Mouse (Mus musculus) heart, postnatal 0 days (tissue): ENCODE measurements at regions not wholly inside any gene's neighbourhood (a gene's known extent, or its start where the extent isn't known, plus 50 kb on each side); places are given as distances from the start of the nearest gene placed in this dataset.

ENCODE experiments used
- ATAC-seq: fragments of 200-750 bp; cut with Nextera tagmentation; 2 replicates; pipeline ENCODE4 v1.8.0; 2017; ENCODE audit warnings: low read depth, moderate number of reproducible peaks, moderate library complexity; ENCODE audit not compliant: insufficient read depth
- DNase-seq: peaks from one replicate; pipeline ENCODE4 v3.0.0-alpha.2; 2016; ENCODE audit warnings: low spot score
- H3K27ac ChIP-seq: fragments of 300-500 bp; sonication (generic); 2 replicates; pipeline ENCODE4 v1.5.1; 2014; ENCODE audit warnings: low read depth, mild to moderate bottlenecking
- H3K27me3 ChIP-seq: fragments of 300-500 bp; sonication (generic); 2 replicates; pipeline ENCODE4 v1.6.1; 2014; ENCODE audit warnings: low read length, mixed read lengths; ENCODE audit not compliant: control insufficient read depth, insufficient read depth
- H3K36me3 ChIP-seq: fragments of 300-500 bp; sonication (generic); replicated peaks from 2 replicates; pipeline ENCODE4 v1.6.1; 2014; ENCODE audit warnings: low read length, mixed read lengths; ENCODE audit not compliant: control insufficient read depth, insufficient read depth
- H3K4me1 ChIP-seq: fragments of 300-500 bp; sonication (generic); 2 replicates; pipeline ENCODE4 v1.6.1; 2014; ENCODE audit warnings: antibody characterized with exemption; ENCODE audit not compliant: control insufficient read depth, insufficient read depth
- H3K4me2 ChIP-seq: fragments of 300-500 bp; sonication (generic); 2 replicates; pipeline ENCODE4 v1.6.1; 2014; ENCODE audit warnings: low read depth, mild to moderate bottlenecking, low read length, moderate library complexity
- H3K4me3 ChIP-seq: fragments of 300-500 bp; sonication (generic); 2 replicates; pipeline ENCODE4 v1.5.1; 2014; ENCODE audit warnings: low read depth, low read length
- H3K9ac ChIP-seq: fragments of 300-500 bp; sonication (generic); replicated peaks from 2 replicates; pipeline ENCODE4 v1.6.1; 2014; ENCODE audit warnings: low read depth, low read length, mixed read lengths
- H3K9me3 ChIP-seq: fragments of 300-500 bp; sonication (generic); replicated peaks from 2 replicates; pipeline ENCODE4 v1.6.1; 2016; ENCODE audit warnings: low read length; ENCODE audit not compliant: control insufficient read depth
- CTCF ChIP-seq: IDR thresholded peaks from 2 replicates; pipeline ENCODE4 v1.5.1; 2016; ENCODE audit warnings: antibody characterized with exemption, control low read depth, low read depth
- EP300 ChIP-seq: IDR thresholded peaks from 2 replicates; pipeline ENCODE4 v1.6.1; 2016; ENCODE audit warnings: antibody characterized with exemption, low read depth
- WGBS: fragments of 180-500 bp; shearing (Covaris S2); extraction: QIAGEN DNeasy Blood & Tissue Kit; methylation state at CpG from one replicate; pipeline ENCODE4 v1.1.7; 2014; 5-methylcytosine and 5-hydroxymethylcytosine counted together

DNA sequence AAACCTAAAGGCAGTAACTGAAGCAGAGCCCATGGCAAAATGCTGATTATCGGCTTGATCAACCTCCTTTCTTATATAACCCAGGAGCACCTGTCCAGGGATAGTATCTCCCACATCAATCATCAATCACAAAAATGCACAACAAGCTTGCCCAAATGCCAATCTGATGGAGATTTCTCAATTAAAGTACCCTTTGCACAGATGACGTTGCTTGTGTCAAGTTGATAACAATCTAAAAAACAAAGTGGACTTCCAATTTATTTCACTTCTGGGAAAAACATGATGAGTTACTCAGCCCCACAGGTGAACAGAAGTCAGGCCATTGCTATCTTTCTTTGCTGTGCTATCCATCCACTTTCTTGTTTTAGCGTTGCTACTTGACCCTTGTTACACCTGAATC, 144.5 kb upstream of the Tle4 start:
- H3K4me1 ChIP-seq = no peaks in the 10 kb centered on the region
- no peak overlapping the region for H3K4me2 ChIP-seq
- no peaks in the 10 kb centered on the region for H3K36me3 ChIP-seq
- 90% methylated on average over 3 of the region's 3 CpGs for WGBS
- ATAC-seq = no peak
- no peaks in the 10 kb centered on the region for H3K9me3 ChIP-seq
- TF ChIP-seq CTCF = no peak
- TF ChIP-seq EP300 = no peak
- H3K9ac ChIP-seq = no peak overlapping the region
- no peaks in the 10 kb centered on the region for H3K27me3 ChIP-seq
- no peak overlapping the region for H3K4me3 ChIP-seq
- DNase-seq = no peak
- no peak overlapping the region for H3K27ac ChIP-seq

- Histone ChIP-seq H3K36me3 (no peaks in the 10 kb centered on the region), H3K9me3 (no peaks in the 10 kb centered on the region), H3K27me3 (no peaks in the 10 kb centered on the region), H3K4me3 (no peak overlapping the region), H3K4me1 (no peaks in the 10 kb centered on the region), H3K4me2 (no peak overlapping the region), H3K27ac (no peak overlapping the region), H3K9ac (no peak overlapping the region)
- DNase-seq = no peak
- ATAC-seq = no peak
- WGBS = 92% methylated on average over 1 of the region's 1 CpGs
- TF ChIP-seq CTCF (no peak), EP300 (no peak)
Measured at GRCm38 (mm10) chr19:14740936-14741335, 143.1 kb upstream of the Tle4 start.

- H3K4me1 ChIP-seq = no peaks in the 10 kb centered on the region
- H3K4me3 ChIP-seq = no peak overlapping the region
- no peak overlapping the region for H3K4me2 ChIP-seq
- 89% methylated on average over 1 of the region's 1 CpGs for WGBS
- H3K36me3 ChIP-seq = no peaks in the 10 kb centered on the region
- H3K27me3 ChIP-seq = no peaks in the 10 kb centered on the region
- no peak overlapping the region for H3K27ac ChIP-seq
- no peaks in the 10 kb centered on the region for H3K9me3 ChIP-seq
- ATAC-seq (no peak), DNase-seq (no peak)
- H3K9ac ChIP-seq = no peak overlapping the region
- TF ChIP-seq CTCF = no peak
- no peak for TF ChIP-seq EP300
Measured at GRCm38 (mm10) chr19:14740139-14740538, 142.3 kb upstream of the Tle4 start.

DNA sequence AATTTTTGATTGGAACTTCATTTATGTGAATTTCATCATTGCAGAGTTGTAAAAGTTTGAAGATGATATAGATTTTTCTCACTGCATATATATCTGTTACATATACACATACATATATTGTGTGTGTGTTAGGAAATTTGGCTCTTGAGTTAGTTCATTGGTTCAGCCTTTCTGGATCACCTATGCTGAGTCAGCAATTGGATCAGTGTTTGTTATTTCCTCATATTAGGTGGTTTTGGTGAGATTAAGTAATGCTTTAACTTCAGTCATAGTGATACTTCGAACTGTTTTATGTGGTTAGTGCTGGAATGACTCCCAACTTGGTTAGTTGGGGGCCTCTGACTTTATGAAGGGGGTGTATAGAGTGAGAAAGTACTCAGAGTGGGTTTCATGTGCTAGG, 138.7 kb upstream of the Tle4 start:
- TF ChIP-seq CTCF (no peak), EP300 (no peak)
- WGBS = 81% methylated on average over 1 of the region's 1 CpGs

DNA sequence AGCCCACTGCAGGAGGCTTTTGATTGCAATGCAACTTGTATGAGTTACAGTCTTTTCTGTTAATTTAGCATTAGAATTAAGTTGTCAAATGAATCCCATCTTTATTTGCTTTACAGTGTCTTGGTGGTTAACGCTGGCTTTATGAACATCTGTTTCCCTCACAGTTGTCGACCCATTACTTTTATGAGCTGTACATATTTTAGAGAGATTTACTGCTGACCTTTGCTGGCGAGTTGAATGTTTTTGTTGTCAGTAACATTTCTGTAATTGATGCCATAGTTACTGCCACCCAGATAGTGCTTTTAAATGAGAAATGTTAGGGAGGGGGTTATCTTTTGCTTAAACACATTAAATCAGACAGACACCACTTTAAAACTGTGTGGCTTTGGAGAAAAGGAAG, 127.5 kb upstream of the Tle4 start:
- H3K9me3 ChIP-seq = no peaks in the 10 kb centered on the region
- DNase-seq = no peak
- no peak for ATAC-seq
- H3K36me3 ChIP-seq = no peaks in the 10 kb centered on the region
- 55% methylated on average over 3 of the region's 3 CpGs for WGBS
- H3K4me1 ChIP-seq = no peaks in the 10 kb centered on the region
- H3K9ac ChIP-seq = no peak overlapping the region
- H3K4me3 ChIP-seq = no peak overlapping the region
- no peak overlapping the region for H3K4me2 ChIP-seq
- no peak overlapping the region for H3K27ac ChIP-seq
- TF ChIP-seq EP300 (no peak), CTCF (no peak)
- no peaks in the 10 kb centered on the region for H3K27me3 ChIP-seq

More for the DNA sequence above, 138.7 kb upstream of the Tle4 start:
- Histone ChIP-seq H3K9me3 (no peaks in the 10 kb centered on the region), H3K36me3 (no peaks in the 10 kb centered on the region), H3K9ac (no peak overlapping the region), H3K27ac (no peak overlapping the region), H3K4me3 (no peak overlapping the region), H3K4me2 (no peak overlapping the region), H3K27me3 (no peaks in the 10 kb centered on the region), H3K4me1 (no peaks in the 10 kb centered on the region)
- ATAC-seq = no peak
- DNase-seq = no peak

DNA sequence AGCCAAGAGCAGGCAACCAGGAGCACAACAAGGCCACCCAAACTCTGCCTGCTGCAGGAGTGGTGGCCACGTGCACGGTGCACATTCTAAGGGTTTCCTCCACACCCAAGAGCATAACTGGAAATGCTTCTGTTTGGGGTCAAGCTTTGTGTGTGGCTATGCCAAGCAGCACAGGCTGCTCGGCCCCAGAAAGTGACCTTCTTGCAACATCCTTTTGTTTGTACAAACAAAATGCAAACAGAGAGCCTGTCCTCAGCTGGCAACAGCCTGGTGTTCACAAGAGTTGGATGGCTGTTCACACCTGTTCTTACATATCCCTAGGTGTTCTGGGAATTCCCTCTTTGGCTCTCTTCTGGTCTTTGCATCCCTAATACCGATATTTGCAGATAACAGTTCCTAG, 126.8 kb upstream of the Tle4 start:
- TF ChIP-seq CTCF (no peak), EP300 (no peak)
- H3K4me1 ChIP-seq = no peaks in the 10 kb centered on the region
- H3K27ac ChIP-seq = no peak overlapping the region
- H3K36me3 ChIP-seq = no peaks in the 10 kb centered on the region
- no peak overlapping the region for H3K9ac ChIP-seq
- no peak overlapping the region for H3K4me2 ChIP-seq
- no peaks in the 10 kb centered on the region for H3K9me3 ChIP-seq
- 58% methylated on average over 4 of the region's 4 CpGs for WGBS
- DNase-seq (no peak), ATAC-seq (no peak)
- no peak overlapping the region for H3K4me3 ChIP-seq
- no peaks in the 10 kb centered on the region for H3K27me3 ChIP-seq
